ENCODE assay signal across 8 mouse cellular contexts in genomic region chr13:23698996-23699395, GRCm38 (mm10). TPM values are rescaled to one million over a fixed set of nuclear protein-coding genes. Genes with fewer than 3 reads are reported as not detected.
A peak's percentile ranks its signal among the peaks of the same experiment; 100 is the strongest.
DNase-seq lines count a peak whose midpoint lies in the region; ATAC-seq and TF ChIP-seq lines count a peak whose summit lies in the region.

No protein-coding gene starts in this region.

- TF ChIP-seq POLR2A in bone marrow macrophage, adult 2 months (IDR thresholded peaks at IDR 0.05; ENCODE audit: borderline replicate concordance, low read depth, low read length): no peak

- H3K9me3 ChIP-seq in heart, embryonic 12.5 days (replicated peaks): no peaks in the 10 kb centered on the region
- no peaks in the 10 kb centered on the region for H3K9me3 ChIP-seq in hindbrain, embryonic 12.5 days (replicated peaks)
- no peaks in the 10 kb centered on the region for H3K9me3 ChIP-seq in midbrain, embryonic 11.5 days (ENCODE audit: control insufficient read depth, low read length)

- no peak overlapping the region for H3K4me3 ChIP-seq in heart, embryonic 12.5 days
- no peak overlapping the region for H3K4me3 ChIP-seq in bone marrow macrophage, adult 2 months (ENCODE audit: insufficient read depth, low read length)
- H3K4me3 ChIP-seq in hindbrain, embryonic 12.5 days: peak overlapping the region; percentile 39; the same call in 1 of the 2 replicates
- no peak overlapping the region for H3K4me3 ChIP-seq in midbrain, embryonic 11.5 days (ENCODE audit: low read depth, low read length)

- peak overlapping the region; percentile 38; the same call in 1 of the 2 replicates for H3K27ac ChIP-seq in heart, embryonic 12.5 days (ENCODE audit: poor library complexity, severe bottlenecking)
- peak overlapping the region; percentile 63 for H3K27ac ChIP-seq in bone marrow macrophage, adult 2 months (ENCODE audit: insufficient read depth, low read depth, low read length)
- peak overlapping the region; percentile 86; the same call in 1 of the 2 replicates for H3K27ac ChIP-seq in hindbrain, embryonic 12.5 days
- H3K27ac ChIP-seq in midbrain, embryonic 11.5 days (ENCODE audit: low read depth, low read length): peak overlapping the region; percentile 71

- peaks cover 13% of the 10 kb centered on the region for H3K4me1 ChIP-seq in heart, embryonic 12.5 days (replicated peaks)
- H3K4me1 ChIP-seq in bone marrow macrophage, adult 2 months (ENCODE audit: control insufficient read depth, insufficient read depth, low read length): peaks cover 24% of the 10 kb centered on the region
- peaks cover 4% of the 10 kb centered on the region; the same call in 1 of the 2 replicates for H3K4me1 ChIP-seq in hindbrain, embryonic 12.5 days
- peaks cover 6% of the 10 kb centered on the region; the same call in 1 of the 2 replicates for H3K4me1 ChIP-seq in midbrain, embryonic 11.5 days (ENCODE audit: control insufficient read depth, insufficient read depth, low read length)

- no peak for TF ChIP-seq CTCF in bone marrow macrophage, adult 2 months (IDR thresholded peaks at IDR 0.05; ENCODE audit: low read depth, low read length)

- no peak overlapping the region for H3K4me2 ChIP-seq in heart, embryonic 12.5 days
- peak overlapping the region; percentile 67 for H3K4me2 ChIP-seq in hindbrain, embryonic 12.5 days (replicated peaks)
- peak overlapping the region; percentile 6; the same call in 1 of the 2 replicates for H3K4me2 ChIP-seq in midbrain, embryonic 11.5 days

- 68% methylated on average over 6 of the region's 6 CpGs for WGBS in heart, embryonic 12.5 days
- WGBS in hindbrain, embryonic 12.5 days: 70% methylated on average over 6 of the region's 6 CpGs
- 55% methylated on average over 6 of the region's 6 CpGs for WGBS in midbrain, embryonic 11.5 days

- H3K9ac ChIP-seq in heart, embryonic 12.5 days: no peak overlapping the region
- no peak overlapping the region for H3K9ac ChIP-seq in hindbrain, embryonic 12.5 days
- H3K9ac ChIP-seq in midbrain, embryonic 11.5 days (ENCODE audit: low read length): no peak overlapping the region; the same call in 1 of the 2 replicates

- ATAC-seq in heart, embryonic 12.5 days (ENCODE audit: insufficient number of reproducible peaks, low FRiP score): no peak
- ATAC-seq in hindbrain, embryonic 12.5 days (ENCODE audit: low FRiP score): no peak
- ATAC-seq in midbrain, embryonic 11.5 days (ENCODE audit: low FRiP score): no peak
- ATAC-seq in erythroid progenitor cell, adult 5-6 weeks (replicated peaks; ENCODE audit: low FRiP score, poor library complexity, severe bottlenecking): no peak

- 0 out of 2 replicates have a peak, but pooled peaks cover 3% of the 10 kb centered on the region for H3K27me3 ChIP-seq in heart, embryonic 12.5 days (replicated peaks)
- H3K27me3 ChIP-seq in hindbrain, embryonic 12.5 days: no peaks in the 10 kb centered on the region
- no peaks in the 10 kb centered on the region for H3K27me3 ChIP-seq in midbrain, embryonic 11.5 days (ENCODE audit: control insufficient read depth, insufficient read depth, low read length)

- intact Hi-C loops in left cerebral cortex, postnatal 10 days (cut with DNase I): loop anchor here (1.0 to 10.0 kb wide), 3 partner anchors 15 to 1654 kb away; partner anchors contain the start of genes Hist1h1c, Hist1h2ag, Hist1h2bc and Hist1h2bj

- no peak for DNase-seq in heart, adult 9 months (ENCODE audit: low spot score in 2 of 2)
- DNase-seq in midbrain, embryonic 11.5 days (ENCODE audit: low spot score, missing footprints): no peak
- DNase-seq in ovary, adult 18-20 months (ENCODE audit: low spot score): no peak
- no peak for DNase-seq in left cerebral cortex, postnatal 10 days (ENCODE audit: extremely low spot score in 1 of 2, low spot score in 2 of 2)

- no peaks in the 10 kb centered on the region for H3K36me3 ChIP-seq in heart, embryonic 12.5 days
- H3K36me3 ChIP-seq in hindbrain, embryonic 12.5 days: no peaks in the 10 kb centered on the region
- no peaks in the 10 kb centered on the region for H3K36me3 ChIP-seq in midbrain, embryonic 11.5 days (ENCODE audit: control insufficient read depth, insufficient read depth, low read length)

RNA-seq across cellular contexts. Expression of gene Hist1h4c, which starts 0.7 kb away (rescaled TPM):
- polyA plus RNA-seq in heart, embryonic 12.5 days (2016; fragmentation: Nextera tagmentation; extraction: Ambion mirVana): 2.7 and 3.5 TPM in 2 replicates
- polyA plus RNA-seq in bone marrow macrophage, adult 2 months (2012; ENCODE audit: insufficient read depth, insufficient read length, missing spikeins): not detected in 2 replicates
- 3.6 and 4.2 TPM in 2 replicates for polyA plus RNA-seq in hindbrain, embryonic 12.5 days (2016; fragmentation: Nextera tagmentation; extraction: Ambion mirVana)
- polyA plus RNA-seq in midbrain, embryonic 11.5 days (2014; fragmentation: Nextera tagmentation; extraction: Ambion mirVana): 5.3 and 6.4 TPM in 2 replicates
- total RNA-seq in erythroid progenitor cell, adult 5-6 weeks (2015; ENCODE audit: low replicate concordance): 225 and 268 TPM in 2 replicates
- 667 and 1,084 TPM in 2 replicates for total RNA-seq in erythroid progenitor cell, adult 5-6 weeks (2017; ENCODE audit: low replicate concordance)
- 100 to 1,000 TPM in 1 of 2 experiments, 10 to 100 TPM in 1; 94.0 to 104 TPM for total RNA-seq in left cerebral cortex, postnatal 10 days (2021)

RNA-seq across cellular contexts. Expression of gene Hist1h1t, which starts 3.4 kb away (rescaled TPM):
- not detected in 2 replicates for polyA plus RNA-seq in heart, embryonic 12.5 days (2016; fragmentation: Nextera tagmentation; extraction: Ambion mirVana)
- polyA plus RNA-seq in bone marrow macrophage, adult 2 months (2012; ENCODE audit: insufficient read depth, insufficient read length, missing spikeins): 0.62 TPM in 1 of 2 replicates, not detected in the other
- polyA plus RNA-seq in hindbrain, embryonic 12.5 days (2016; fragmentation: Nextera tagmentation; extraction: Ambion mirVana): not detected in 2 replicates
- polyA plus RNA-seq in midbrain, embryonic 11.5 days (2014; fragmentation: Nextera tagmentation; extraction: Ambion mirVana): not detected in 2 replicates
- total RNA-seq in erythroid progenitor cell, adult 5-6 weeks (2015; ENCODE audit: low replicate concordance): 2.2 TPM in 1 of 2 replicates, not detected in the other
- 3.5 and 8.2 TPM in 2 replicates for total RNA-seq in erythroid progenitor cell, adult 5-6 weeks (2017; ENCODE audit: low replicate concordance)
- not detected for total RNA-seq in left cerebral cortex, postnatal 10 days (2021)

RNA-seq across cellular contexts. Expression of gene Hfe, which starts 11.7 kb away (rescaled TPM):
- 10.5 and 13.2 TPM in 2 replicates for polyA plus RNA-seq in heart, embryonic 12.5 days (2016; fragmentation: Nextera tagmentation; extraction: Ambion mirVana)
- 95.3 and 104 TPM in 2 replicates for polyA plus RNA-seq in bone marrow macrophage, adult 2 months (2012; ENCODE audit: insufficient read depth, insufficient read length, missing spikeins)
- polyA plus RNA-seq in hindbrain, embryonic 12.5 days (2016; fragmentation: Nextera tagmentation; extraction: Ambion mirVana): 4.9 and 5.2 TPM in 2 replicates
- polyA plus RNA-seq in midbrain, embryonic 11.5 days (2014; fragmentation: Nextera tagmentation; extraction: Ambion mirVana): 2.7 and 3.3 TPM in 2 replicates
- 7.5 and 14.1 TPM in 2 replicates for total RNA-seq in erythroid progenitor cell, adult 5-6 weeks (2015; ENCODE audit: low replicate concordance)
- 0.77 and 2.2 TPM in 2 replicates for total RNA-seq in erythroid progenitor cell, adult 5-6 weeks (2017; ENCODE audit: low replicate concordance)
- total RNA-seq in left cerebral cortex, postnatal 10 days (2021): 1 to 10 TPM; 2.0 to 2.5 TPM

RNA-seq across cellular contexts. Expression of gene Hist1h2bc, which starts 15.0 kb away (rescaled TPM):
- 43.6 and 49.5 TPM in 2 replicates for polyA plus RNA-seq in heart, embryonic 12.5 days (2016; fragmentation: Nextera tagmentation; extraction: Ambion mirVana)
- 55.8 and 61.9 TPM in 2 replicates for polyA plus RNA-seq in bone marrow macrophage, adult 2 months (2012; ENCODE audit: insufficient read depth, insufficient read length, missing spikeins)
- polyA plus RNA-seq in hindbrain, embryonic 12.5 days (2016; fragmentation: Nextera tagmentation; extraction: Ambion mirVana): 25.1 and 26.1 TPM in 2 replicates
- 25.3 and 25.7 TPM in 2 replicates for polyA plus RNA-seq in midbrain, embryonic 11.5 days (2014; fragmentation: Nextera tagmentation; extraction: Ambion mirVana)
- total RNA-seq in erythroid progenitor cell, adult 5-6 weeks (2015; ENCODE audit: low replicate concordance): 84.3 and 136 TPM in 2 replicates
- total RNA-seq in erythroid progenitor cell, adult 5-6 weeks (2017; ENCODE audit: low replicate concordance): 401 and 556 TPM in 2 replicates
- total RNA-seq in left cerebral cortex, postnatal 10 days (2021): 10 to 100 TPM; 17.4 to 21.2 TPM

RNA-seq across cellular contexts. Expression of gene Hist1h2ac, which starts 15.2 kb away (rescaled TPM):
- polyA plus RNA-seq in heart, embryonic 12.5 days (2016; fragmentation: Nextera tagmentation; extraction: Ambion mirVana): 0.70 and 0.78 TPM in 2 replicates
- polyA plus RNA-seq in bone marrow macrophage, adult 2 months (2012; ENCODE audit: insufficient read depth, insufficient read length, missing spikeins): 0.35 and 0.40 TPM in 2 replicates
- polyA plus RNA-seq in hindbrain, embryonic 12.5 days (2016; fragmentation: Nextera tagmentation; extraction: Ambion mirVana): 0.72 and 0.93 TPM in 2 replicates
- polyA plus RNA-seq in midbrain, embryonic 11.5 days (2014; fragmentation: Nextera tagmentation; extraction: Ambion mirVana): 0.83 and 1.1 TPM in 2 replicates
- total RNA-seq in erythroid progenitor cell, adult 5-6 weeks (2015; ENCODE audit: low replicate concordance): 7.5 and 8.3 TPM in 2 replicates
- 152 and 187 TPM in 2 replicates for total RNA-seq in erythroid progenitor cell, adult 5-6 weeks (2017; ENCODE audit: low replicate concordance)
- total RNA-seq in left cerebral cortex, postnatal 10 days (2021): 1 to 10 TPM; 2.4 to 2.9 TPM
